25 mouse cellular contexts compared by ENCODE assay signal in the genomic region with DNA sequence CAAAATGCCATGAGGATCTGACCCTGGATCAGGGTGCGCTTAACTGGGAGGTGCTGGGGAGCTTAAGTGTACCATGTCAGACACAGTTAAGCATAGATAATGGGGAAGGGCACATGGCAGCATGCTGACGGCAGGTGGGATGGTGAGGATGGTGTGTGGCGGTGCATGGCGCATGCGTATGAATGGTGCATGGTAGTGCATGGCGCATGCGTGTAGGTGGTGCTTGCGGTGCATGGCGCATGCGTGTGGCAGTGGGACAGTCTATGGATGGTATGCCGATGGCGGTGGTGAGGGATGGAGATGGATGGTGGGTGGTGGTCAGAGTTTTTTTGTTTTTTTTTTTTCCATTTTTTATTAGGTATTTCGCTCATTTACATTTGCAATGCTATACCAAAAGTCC. TPM values are rescaled to one million over a fixed set of nuclear protein-coding genes. Genes with fewer than 3 reads are reported as not detected.
DNase-seq lines count a peak whose midpoint lies in the region; ATAC-seq and TF ChIP-seq lines count a peak whose summit lies in the region.
"Had no signal": no experiment of that assay in that cellular context is flagged by ENCODE, and none has a peak within 500 bp of the region (broad histone marks: within the 10 kb centered on the region; RNA-seq: fewer than 3 reads in every experiment).

No protein-coding gene starts in this region.

- TF ChIP-seq CTCF in G1E (IDR thresholded peaks at IDR 0.05; ENCODE audit: low read depth, low read length), result no peak
- TF ChIP-seq CTCF in liver, postnatal 0 days (IDR thresholded peaks at IDR 0.05; ENCODE audit: low read depth), result no peak

- H3K27ac ChIP-seq in neural tube, embryonic 11.5 days (ENCODE audit: low read depth, low read length), result 0 out of 2 replicates have a peak overlapping the region, but pooled peaks have one; percentile 50
- peak overlapping the region; percentile 59; the same call in 1 of the 2 replicates for H3K27ac ChIP-seq in hindbrain, embryonic 14.5 days
- H3K27ac ChIP-seq in liver, postnatal 0 days (ENCODE audit: low read depth), result no peak overlapping the region
- H3K27ac ChIP-seq: embryonic facial prominence, embryonic 13.5 days; forebrain, embryonic 10.5 days; forebrain, embryonic 15.5 days; heart, adult 2 months; kidney, embryonic 15.5 days; limb, embryonic 12.5 days; liver, embryonic 15.5 days; lung, embryonic 15.5 days; neural tube, embryonic 12.5 days had no signal

- WGBS in neural tube, embryonic 11.5 days, result 95% methylated on average over 13 of the region's 13 CpGs
- 95% methylated on average over 13 of the region's 13 CpGs for WGBS in hindbrain, embryonic 14.5 days
- 92% methylated on average over 13 of the region's 13 CpGs for WGBS in liver, postnatal 0 days (ENCODE audit: insufficient replicate concordance)

- no peak for DNase-seq in neural tube, embryonic 11.5 days (ENCODE audit: low spot score)
- no peak for DNase-seq in neural tube, embryonic 10.5 days (ENCODE audit: extremely low spot score, low spot score)
- DNase-seq in G1E (ENCODE audit: low spot score), result no peak
- no peak for DNase-seq in hindbrain, embryonic 14.5 days (ENCODE audit: low spot score)
- no peak for DNase-seq in liver, postnatal 0 days
- DNase-seq: adrenal gland, postnatal 14 days; cerebellum, adult 11 months; cerebellum, adult 9-11 months; embryo, embryonic 11 days; heart, adult 2 months; heart, postnatal 4 days; kidney, adult 18-20 months; kidney, postnatal 25 days had no signal

- H3K4me1 ChIP-seq in megakaryocyte, embryonic 14.5 days, result no peaks in the 10 kb centered on the region
- peaks cover 17% of the 10 kb centered on the region for H3K4me1 ChIP-seq in neural tube, embryonic 11.5 days (ENCODE audit: control insufficient read depth, insufficient read depth, low read length)
- no peaks in the 10 kb centered on the region for H3K4me1 ChIP-seq in G1E (ENCODE audit: insufficient read depth, low read depth, low read length)
- H3K4me1 ChIP-seq in hindbrain, embryonic 14.5 days (replicated peaks; ENCODE audit: control insufficient read depth, insufficient read depth, low read length), result peaks cover 38% of the 10 kb centered on the region
- no peaks in the 10 kb centered on the region for H3K4me1 ChIP-seq in liver, postnatal 0 days (ENCODE audit: insufficient read depth)
- H3K4me1 ChIP-seq: liver, embryonic 15.5 days had no signal

- TF ChIP-seq EP300 in liver, postnatal 0 days (IDR thresholded peaks at IDR 0.05; ENCODE audit: low read depth), result no peak

- no peak for ATAC-seq in megakaryocyte, adult 5-6 weeks (ENCODE audit: poor library complexity, severe bottlenecking)
- ATAC-seq in neural tube, embryonic 11.5 days (ENCODE audit: insufficient read depth, low FRiP score, low TSS enrichment), result no peak
- no peak for ATAC-seq in G1E (ENCODE audit: extremely low read depth, insufficient number of reproducible peaks, low FRiP score, poor library complexity, severe bottlenecking)
- no peak for ATAC-seq in hindbrain, embryonic 14.5 days (ENCODE audit: low FRiP score)
- no peak for ATAC-seq in liver, postnatal 0 days
- ATAC-seq: forebrain, embryonic 15.5 days; inflammation-experienced regulatory T-cells, adult 6 months had no signal

- no peaks in the 10 kb centered on the region for H3K36me3 ChIP-seq in megakaryocyte, embryonic 14.5 days (replicated peaks; ENCODE audit: low read length)
- no peaks in the 10 kb centered on the region for H3K36me3 ChIP-seq in neural tube, embryonic 11.5 days (ENCODE audit: control insufficient read depth, insufficient read depth, low read length)
- H3K36me3 ChIP-seq in G1E (replicated peaks), result no peaks in the 10 kb centered on the region
- no peaks in the 10 kb centered on the region for H3K36me3 ChIP-seq in hindbrain, embryonic 14.5 days (replicated peaks; ENCODE audit: control insufficient read depth, insufficient read depth)
- no peaks in the 10 kb centered on the region for H3K36me3 ChIP-seq in liver, postnatal 0 days (replicated peaks; ENCODE audit: insufficient read depth, low read length)
- H3K36me3 ChIP-seq: embryonic facial prominence, embryonic 13.5 days; forebrain, embryonic 10.5 days; forebrain, embryonic 15.5 days; heart, embryonic 12.5 days; kidney, embryonic 15.5 days; limb, embryonic 12.5 days; liver, embryonic 15.5 days; lung, embryonic 15.5 days; neural tube, embryonic 12.5 days had no signal

- H3K4me3 ChIP-seq in megakaryocyte, embryonic 14.5 days (replicated peaks), result peak overlapping the region; percentile 84
- H3K4me3 ChIP-seq in neural tube, embryonic 11.5 days (ENCODE audit: low read depth, low read length), result no peak overlapping the region
- peak overlapping the region; percentile 36; the same call in 1 of the 2 replicates for H3K4me3 ChIP-seq in G1E (ENCODE audit: low read depth, low read length)
- no peak overlapping the region for H3K4me3 ChIP-seq in hindbrain, embryonic 14.5 days (replicated peaks; ENCODE audit: low read length)
- no peak overlapping the region for H3K4me3 ChIP-seq in liver, postnatal 0 days (ENCODE audit: low read depth, low read length)
- H3K4me3 ChIP-seq: embryonic facial prominence, embryonic 13.5 days; forebrain, embryonic 10.5 days; forebrain, embryonic 15.5 days; heart, adult 2 months; heart, embryonic 12.5 days; kidney, embryonic 15.5 days; limb, embryonic 12.5 days; liver, embryonic 15.5 days; lung, embryonic 15.5 days; neural tube, embryonic 12.5 days had no signal

- no peaks in the 10 kb centered on the region for H3K27me3 ChIP-seq in megakaryocyte, embryonic 14.5 days (replicated peaks)
- H3K27me3 ChIP-seq in neural tube, embryonic 11.5 days (ENCODE audit: control insufficient read depth, insufficient read depth, low read length), result no peaks in the 10 kb centered on the region
- no peaks in the 10 kb centered on the region for H3K27me3 ChIP-seq in G1E (ENCODE audit: insufficient read depth, low read length)
- no peaks in the 10 kb centered on the region for H3K27me3 ChIP-seq in hindbrain, embryonic 14.5 days (ENCODE audit: control insufficient read depth, insufficient read depth, low read length)
- H3K27me3 ChIP-seq in liver, postnatal 0 days (ENCODE audit: insufficient read depth, low read length), result no peaks in the 10 kb centered on the region
- H3K27me3 ChIP-seq: forebrain, embryonic 15.5 days; kidney, embryonic 15.5 days; liver, embryonic 15.5 days; neural tube, embryonic 12.5 days had no signal

- H3K4me2 ChIP-seq in neural tube, embryonic 11.5 days (ENCODE audit: low read depth), result no peak overlapping the region
- H3K4me2 ChIP-seq in hindbrain, embryonic 14.5 days (replicated peaks), result no peak overlapping the region
- H3K4me2 ChIP-seq in liver, postnatal 0 days (ENCODE audit: low read depth, low read length), result no peak overlapping the region
- H3K4me2 ChIP-seq: embryonic facial prominence, embryonic 13.5 days; forebrain, embryonic 15.5 days; heart, embryonic 12.5 days; kidney, embryonic 15.5 days; limb, embryonic 12.5 days; liver, embryonic 15.5 days; lung, embryonic 15.5 days; neural tube, embryonic 12.5 days had no signal

- H3K9me3 ChIP-seq in megakaryocyte, embryonic 14.5 days, result no peaks in the 10 kb centered on the region
- H3K9me3 ChIP-seq in neural tube, embryonic 11.5 days (ENCODE audit: control insufficient read depth, low read length), result no peaks in the 10 kb centered on the region
- H3K9me3 ChIP-seq in G1E (replicated peaks), result peaks cover 91% of the 10 kb centered on the region
- H3K9me3 ChIP-seq in hindbrain, embryonic 14.5 days (ENCODE audit: control insufficient read depth, low read length), result no peaks in the 10 kb centered on the region
- no peaks in the 10 kb centered on the region for H3K9me3 ChIP-seq in liver, postnatal 0 days (ENCODE audit: low read length)
- H3K9me3 ChIP-seq: embryonic facial prominence, embryonic 13.5 days; forebrain, embryonic 10.5 days; forebrain, embryonic 15.5 days; heart, embryonic 12.5 days; kidney, embryonic 15.5 days; limb, embryonic 12.5 days; liver, embryonic 15.5 days; lung, embryonic 15.5 days; neural tube, embryonic 12.5 days had no signal

- no peak overlapping the region for H3K9ac ChIP-seq in neural tube, embryonic 11.5 days (ENCODE audit: low read length)
- H3K9ac ChIP-seq in hindbrain, embryonic 14.5 days, result no peak overlapping the region
- no peak overlapping the region for H3K9ac ChIP-seq in liver, postnatal 0 days (replicated peaks)
- H3K9ac ChIP-seq: embryonic facial prominence, embryonic 13.5 days; forebrain, embryonic 15.5 days; heart, embryonic 12.5 days; kidney, embryonic 15.5 days; limb, embryonic 12.5 days; liver, embryonic 15.5 days; lung, embryonic 15.5 days; neural tube, embryonic 12.5 days had no signal

RNA-seq across cellular contexts. Expression of a gene that starts 37.4 kb away (rescaled TPM):
- 1.0 and 1.4 TPM in 2 replicates for polyA plus RNA-seq in megakaryocyte, embryonic 14.5 days (2012; ENCODE audit: insufficient read depth, low replicate concordance)
- total RNA-seq in megakaryocyte, adult 5-6 weeks (2015), result 0.30 TPM in 1 of 2 replicates, not detected in the other
- 0.07 TPM in 1 of 2 replicates, not detected in the other for total RNA-seq in megakaryocyte, adult 5-6 weeks (2017)
- polyA plus RNA-seq in neural tube, embryonic 11.5 days (2014; fragmentation: Nextera tagmentation; extraction: Ambion mirVana), result 19.4 and 22.7 TPM in 2 replicates
- not detected in 2 replicates for total RNA-seq in G1E (2014; fragmentation: Nextera tagmentation)
- 0.06 and 0.11 TPM in 2 replicates for total RNA-seq in G1E (2017)
- not detected in 2 replicates for polyA plus RNA-seq in G1E (2012)
- 12.3 and 13.0 TPM in 2 replicates for polyA plus RNA-seq in hindbrain, embryonic 14.5 days (2014; fragmentation: Nextera tagmentation; extraction: Ambion mirVana)
- 0.47 and 0.63 TPM in 2 replicates for polyA plus RNA-seq in liver, postnatal 0 days (2015; fragmentation: Nextera tagmentation; extraction: Ambion mirVana)
- polyA plus RNA-seq: inflammation-experienced regulatory T-cells, adult 6 months had no signal

Comparison
In these comparisons a context has a peak if more than half of its experiments do, and no peak if none do; other contexts are left out.
1. H3K4me3 ChIP-seq: peak in megakaryocyte, embryonic 14.5 days (single experiment) and G1E (single experiment); none in neural tube, embryonic 11.5 days (single experiment), hindbrain, embryonic 14.5 days (single experiment) and liver, postnatal 0 days (single experiment).